8 mouse cellular contexts compared by ENCODE assay signal in the genomic region with DNA sequence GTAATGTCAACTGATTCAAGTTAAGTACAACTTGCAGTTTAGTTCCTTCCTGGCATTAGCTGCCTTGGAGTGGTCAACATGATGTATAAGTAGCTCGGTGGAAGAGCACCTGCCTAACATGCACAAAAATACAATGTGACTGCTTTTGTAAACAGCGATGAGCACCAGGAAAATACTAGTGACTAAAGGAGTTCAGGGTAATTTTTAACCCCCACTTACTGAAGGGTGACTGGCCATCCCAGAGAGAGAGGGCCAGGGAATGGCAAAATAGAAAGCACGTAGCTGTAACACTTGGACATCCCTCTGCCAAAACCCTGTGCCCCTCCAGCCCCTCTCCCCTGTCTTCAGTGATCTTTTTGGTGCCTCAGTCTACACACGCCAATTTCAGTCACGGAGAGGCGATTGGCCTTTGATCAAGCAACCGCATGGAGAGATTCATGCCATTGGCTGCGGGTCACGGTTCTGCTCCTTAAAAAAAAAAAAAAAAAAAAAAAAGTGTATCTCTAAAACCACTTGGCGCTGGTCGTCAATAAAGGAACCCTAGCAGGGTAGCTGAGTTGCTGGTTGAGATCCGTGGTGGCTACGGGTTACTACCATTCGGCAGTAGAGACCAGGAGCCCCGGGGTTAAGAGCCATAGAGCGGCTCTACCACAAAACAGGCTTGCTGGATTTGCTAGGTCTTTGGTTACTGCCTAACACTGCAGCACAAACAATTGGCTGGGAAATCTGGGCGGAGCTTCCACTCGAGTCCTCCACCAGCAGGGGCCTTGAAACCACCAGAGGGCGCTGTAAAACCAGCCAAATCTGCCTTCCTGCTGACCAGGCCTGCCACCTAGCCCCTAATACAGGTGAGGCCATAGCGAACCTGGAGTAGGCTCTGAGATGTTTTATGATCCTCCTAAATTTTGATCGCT. TPM values are rescaled to one million over a fixed set of nuclear protein-coding genes. Genes with fewer than 3 reads are reported as not detected.
DNase-seq lines count a peak whose midpoint lies in the region; ATAC-seq lines count a peak whose summit lies in the region.

No protein-coding gene starts in this region.

- H3K4me2 ChIP-seq in hindbrain, embryonic 16.5 days (ENCODE audit: low read length) = peak overlapping the region; percentile 63

- H3K4me3 ChIP-seq in hindbrain, embryonic 16.5 days (ENCODE audit: low read length) = peak overlapping the region; percentile 39
- peak overlapping the region; percentile 25; the same call in 1 of the 2 replicates for H3K4me3 ChIP-seq in macrophage (ENCODE audit: inconsistent target)

- H3K9ac ChIP-seq in hindbrain, embryonic 16.5 days (ENCODE audit: low read depth, low read length) = peak overlapping the region; percentile 59

- peak; percentile 83 for DNase-seq in WW6 (ENCODE audit: low read depth, low spot score)
- peak; percentile 87 to 95 for DNase-seq in cerebellum, postnatal 4 days (ENCODE audit: low spot score in 2 of 2)
- peak; percentile 95 for DNase-seq in gastrocnemius, adult 18-20 months (ENCODE audit: low spot score)
- DNase-seq in left cerebral cortex, adult 18-20 months (ENCODE audit: low spot score in 2 of 2) = peak; percentile 95 to 97
- peak; percentile 94 for DNase-seq in right cerebral cortex, adult 18-20 months
- peak; percentile 69 for DNase-seq in urinary bladder, postnatal 10 days (ENCODE audit: low spot score)

- H3K36me3 ChIP-seq in hindbrain, embryonic 16.5 days (ENCODE audit: control insufficient read depth, insufficient read depth, low read length) = no peaks in the 10 kb centered on the region
- no peaks in the 10 kb centered on the region for H3K36me3 ChIP-seq in macrophage (ENCODE audit: inconsistent target)

- H3K9me3 ChIP-seq in hindbrain, embryonic 16.5 days (ENCODE audit: control insufficient read depth, low read length) = no peaks in the 10 kb centered on the region

- peak; percentile 85 for ATAC-seq in hindbrain, embryonic 16.5 days

- no peaks in the 10 kb centered on the region for H3K27me3 ChIP-seq in hindbrain, embryonic 16.5 days (replicated peaks; ENCODE audit: control insufficient read depth, insufficient read depth, low read length)

- peak overlapping the region; percentile 67 for H3K27ac ChIP-seq in hindbrain, embryonic 16.5 days (ENCODE audit: low read depth, low read length)
- no peak overlapping the region for H3K27ac ChIP-seq in macrophage

- 8% methylated on average over 21 of the region's 21 CpGs for WGBS in hindbrain, embryonic 16.5 days
- WGBS in macrophage (ENCODE audit: missing documents) = 16% methylated on average over 21 of the region's 21 CpGs

- no peaks in the 10 kb centered on the region for H3K79me2 ChIP-seq in macrophage (ENCODE audit: inconsistent target)

- peaks cover 4% of the 10 kb centered on the region; the same call in 1 of the 2 replicates for H3K4me1 ChIP-seq in hindbrain, embryonic 16.5 days (ENCODE audit: control insufficient read depth, insufficient read depth, low read depth, low read length)

RNA-seq across cellular contexts. Expression of gene Psmd1, which starts 5.1 kb away (rescaled TPM):
- total RNA-seq in gastrocnemius, adult 18-20 months (2021) = 100 to 1,000 TPM; 126 to 128 TPM
- 193 and 196 TPM in 2 replicates for polyA plus RNA-seq in hindbrain, embryonic 16.5 days (2015; fragmentation: Nextera tagmentation; extraction: Ambion mirVana)
- 100 to 1,000 TPM; 114 to 115 TPM for total RNA-seq in left cerebral cortex, adult 18-20 months (2021)
- total RNA-seq in macrophage (2018; cell fraction: chromatin; rRNA removed) = 100 to 1,000 TPM in 23 of 26 experiments, 10 to 100 TPM in 3; 84.5 to 173 (median 136) TPM
- 100 to 1,000 TPM in 4 of 26 experiments, 10 to 100 TPM in 22; 69.1 to 112 (median 93.9) TPM for total RNA-seq in macrophage (2018; cell fraction: cytosol; rRNA removed)
- total RNA-seq in macrophage (2018; cell fraction: nucleus; rRNA removed) = 100 to 1,000 TPM in 10 of 26 experiments, 10 to 100 TPM in 16; 70.8 to 155 (median 93.3) TPM
- polyA plus RNA-seq in macrophage (2018) = 78.8 to 209 TPM (median 123 TPM) in 3 replicates

RNA-seq across cellular contexts. Expression of gene 2810459M11Rik, which starts 13.4 kb away (rescaled TPM):
- not detected for total RNA-seq in gastrocnemius, adult 18-20 months (2021)
- polyA plus RNA-seq in hindbrain, embryonic 16.5 days (2015; fragmentation: Nextera tagmentation; extraction: Ambion mirVana) = 11.6 and 12.4 TPM in 2 replicates
- 10 to 100 TPM; 10.8 to 10.9 TPM for total RNA-seq in left cerebral cortex, adult 18-20 months (2021)
- not detected for total RNA-seq in macrophage (2018; cell fraction: chromatin; rRNA removed)
- not detected for total RNA-seq in macrophage (2018; cell fraction: cytosol; rRNA removed)
- total RNA-seq in macrophage (2018; cell fraction: nucleus; rRNA removed) = not detected
- not detected in 3 replicates for polyA plus RNA-seq in macrophage (2018)

RNA-seq across cellular contexts. Expression of gene Spata3, which starts 42.5 kb away (rescaled TPM):
- not detected for total RNA-seq in gastrocnemius, adult 18-20 months (2021)
- 0.56 and 0.89 TPM in 2 replicates for polyA plus RNA-seq in hindbrain, embryonic 16.5 days (2015; fragmentation: Nextera tagmentation; extraction: Ambion mirVana)
- under 1 TPM; 0.37 to 0.79 TPM for total RNA-seq in left cerebral cortex, adult 18-20 months (2021)
- total RNA-seq in macrophage (2018; cell fraction: chromatin; rRNA removed) = not detected
- not detected for total RNA-seq in macrophage (2018; cell fraction: cytosol; rRNA removed)
- not detected for total RNA-seq in macrophage (2018; cell fraction: nucleus; rRNA removed)
- not detected in 3 replicates for polyA plus RNA-seq in macrophage (2018)

RNA-seq across cellular contexts. Expression of gene Htr2b, which starts 52.7 kb away (rescaled TPM):
- total RNA-seq in gastrocnemius, adult 18-20 months (2021) = not detected
- 0.14 and 0.50 TPM in 2 replicates for polyA plus RNA-seq in hindbrain, embryonic 16.5 days (2015; fragmentation: Nextera tagmentation; extraction: Ambion mirVana)
- not detected for total RNA-seq in left cerebral cortex, adult 18-20 months (2021)
- 10 to 100 TPM in 1 of 26 experiments, 1 to 10 TPM in 9, under 1 TPM in 13, not detected in 3; 0.25 to 10.5 (median 0.92) TPM for total RNA-seq in macrophage (2018; cell fraction: chromatin; rRNA removed)
- 1 to 10 TPM in 17 of 26 experiments, under 1 TPM in 9; 0.33 to 6.1 (median 2.3) TPM for total RNA-seq in macrophage (2018; cell fraction: cytosol; rRNA removed)
- total RNA-seq in macrophage (2018; cell fraction: nucleus; rRNA removed) = 1 to 10 TPM in 19 of 26 experiments, under 1 TPM in 6, not detected in 1; 0.43 to 9.1 (median 2.3) TPM
- 2.2 to 9.7 TPM (median 5.1 TPM) in 3 replicates for polyA plus RNA-seq in macrophage (2018)

Comparison
In these comparisons a context has a peak if more than half of its experiments do, and no peak if none do; other contexts are left out.
1. RNA of gene 2810459M11Rik, which starts 13.4 kb away (total RNA-seq): 10.8 to 10.9 TPM in left cerebral cortex, adult 18-20 months; not detected in gastrocnemius, adult 18-20 months; every median in the first group is over 10 times any median in the second.
2. Peak in every context shown above with its lines, with median percentiles within 50 percentile points of each other: DNase-seq.